Mouse (Mus musculus): Measurements from ENCODE around the gene Bpgm.

The Bpgm gene

GRCm38 (mm10) chr6:34475974-34476794, at the start of gene Bpgm:
TSS of gene Bpgm (plus strand) at chr6:34476207.
- DNase-seq (ENCODE audit: low spot score in 2 of 2) = peak; percentile 99 to 100

GRCm38 (mm10) chr6:34439006-34439405, 37.0 kb upstream of the Bpgm start:
- DNase-seq (ENCODE audit: low spot score in 2 of 2) = no peak

GRCm38 (mm10) chr6:34441556-34442257, 34.3 kb upstream of the Bpgm start:
- DNase-seq (ENCODE audit: low spot score in 2 of 2) = no peak

GRCm38 (mm10) chr6:34443791-34444190, 32.2 kb upstream of the Bpgm start:
- DNase-seq (ENCODE audit: low spot score in 2 of 2) = no peak

GRCm38 (mm10) chr6:34447961-34448360, 28.0 kb upstream of the Bpgm start:
- DNase-seq (ENCODE audit: low spot score in 2 of 2) = peak in 1 of 2 experiments; percentile 85

GRCm38 (mm10) chr6:34448696-34449095, 27.3 kb upstream of the Bpgm start:
- DNase-seq (ENCODE audit: low spot score in 2 of 2) = no peak

- DNase-seq (ENCODE audit: low spot score in 2 of 2) = no peak
Observed at GRCm38 (mm10) chr6:34452963-34453770, 22.8 kb upstream of the Bpgm start.

GRCm38 (mm10) chr6:34459456-34459855, 16.6 kb upstream of the Bpgm start:
- no peak for DNase-seq (ENCODE audit: low spot score in 2 of 2)

GRCm38 (mm10) chr6:34460651-34461050, 15.4 kb upstream of the Bpgm start:
- no peak for DNase-seq (ENCODE audit: low spot score in 2 of 2)

GRCm38 (mm10) chr6:34463582-34463981, 12.4 kb upstream of the Bpgm start:
- no peak for DNase-seq (ENCODE audit: low spot score in 2 of 2)

- DNase-seq (ENCODE audit: low spot score in 2 of 2) = no peak
Observed at GRCm38 (mm10) chr6:34471434-34472110, 4.4 kb upstream of the Bpgm start.

- DNase-seq (ENCODE audit: low spot score in 2 of 2) = no peak
Observed at GRCm38 (mm10) chr6:34473346-34473745, 2.7 kb upstream of the Bpgm start.

- DNase-seq (ENCODE audit: low spot score in 2 of 2) = no peak
Observed at GRCm38 (mm10) chr6:34474031-34474430, 2.0 kb upstream of the Bpgm start.

GRCm38 (mm10) chr6:34475391-34475790, 616 bp upstream of the Bpgm start:
- DNase-seq (ENCODE audit: low spot score in 2 of 2) = no peak

- no peak for DNase-seq (ENCODE audit: low spot score in 2 of 2)
Observed at GRCm38 (mm10) chr6:34478036-34478435, 2.0 kb downstream of the Bpgm start.

- no peak for DNase-seq (ENCODE audit: low spot score in 2 of 2)
Observed at GRCm38 (mm10) chr6:34478677-34479360, 2.8 kb downstream of the Bpgm start.

- no peak for DNase-seq (ENCODE audit: low spot score in 2 of 2)
Observed at GRCm38 (mm10) chr6:34479531-34479930, 3.5 kb downstream of the Bpgm start.

GRCm38 (mm10) chr6:34480749-34481148, 4.7 kb downstream of the Bpgm start:
- DNase-seq (ENCODE audit: low spot score in 2 of 2) = no peak

- DNase-seq (ENCODE audit: low spot score in 2 of 2) = no peak
Observed at GRCm38 (mm10) chr6:34481349-34481748, 5.3 kb downstream of the Bpgm start.

- no peak for DNase-seq (ENCODE audit: low spot score in 2 of 2)
Observed at GRCm38 (mm10) chr6:34482842-34483241, 6.8 kb downstream of the Bpgm start.

GRCm38 (mm10) chr6:34483390-34483789, 7.4 kb downstream of the Bpgm start:
- no peak for DNase-seq (ENCODE audit: low spot score in 2 of 2)
